Comparison of ENCODE assay signal across 8 mouse cellular contexts in genomic region chr11:76846011-76846877, GRCm38 (mm10). TPM values are rescaled to one million over a fixed set of nuclear protein-coding genes. Genes with fewer than 3 reads are reported as not detected.
DNase-seq lines count a peak whose midpoint lies in the region; ATAC-seq and TF ChIP-seq lines count a peak whose summit lies in the region.

No protein-coding gene starts in this region.

- no peak for TF ChIP-seq POLR2A in lung, adult 2 months (IDR thresholded peaks at IDR 0.05; ENCODE audit: borderline replicate concordance, extremely low read depth, low read depth, low read length)

- no peaks in the 10 kb centered on the region for H3K27me3 ChIP-seq in forebrain, embryonic 14.5 days (replicated peaks; ENCODE audit: control insufficient read depth, insufficient read depth, low read length)
- H3K27me3 ChIP-seq in intestine, postnatal 0 days (replicated peaks; ENCODE audit: control insufficient read depth, insufficient read depth, low read length), result no peaks in the 10 kb centered on the region

- H3K4me3 ChIP-seq in brown adipose tissue, adult 24 weeks (ENCODE audit: insufficient read depth, low read depth, low read length), result peak overlapping the region; percentile 94
- peak overlapping the region; percentile 94 for H3K4me3 ChIP-seq in forebrain, embryonic 14.5 days (ENCODE audit: low read depth, low read length)
- H3K4me3 ChIP-seq in intestine, postnatal 0 days (ENCODE audit: low read depth, low read length), result peak overlapping the region; percentile 76
- peak overlapping the region; percentile 85 for H3K4me3 ChIP-seq in lung, adult 2 months (replicated peaks; ENCODE audit: extremely low read depth, low read depth, low read length)

- no peak for TF ChIP-seq CTCF in intestine, postnatal 0 days (IDR thresholded peaks at IDR 0.05; ENCODE audit: low read depth)
- no peak for TF ChIP-seq CTCF in lung, adult 2 months (IDR thresholded peaks at IDR 0.05; ENCODE audit: insufficient read depth, low read length)

- ATAC-seq in forebrain, embryonic 14.5 days, result peak; percentile 79
- peak; percentile 56 for ATAC-seq in intestine, postnatal 0 days
- peak; percentile 39 for ATAC-seq in neutrophil, adult 5-6 weeks (ENCODE audit: extremely low read depth, insufficient number of reproducible peaks, low FRiP score, poor library complexity, severe bottlenecking)

- H3K4me1 ChIP-seq in brown adipose tissue, adult 24 weeks (ENCODE audit: control insufficient read depth, insufficient read depth, insufficient read length, low read length), result peaks cover 12% of the 10 kb centered on the region
- H3K4me1 ChIP-seq in forebrain, embryonic 14.5 days (ENCODE audit: control insufficient read depth, insufficient read depth, low read length), result peaks cover 25% of the 10 kb centered on the region
- 0 out of 2 replicates have a peak, but pooled peaks cover 3% of the 10 kb centered on the region for H3K4me1 ChIP-seq in intestine, postnatal 0 days (replicated peaks; ENCODE audit: control insufficient read depth, insufficient read depth, low read length)
- peaks cover 7% of the 10 kb centered on the region for H3K4me1 ChIP-seq in lung, adult 2 months (ENCODE audit: control insufficient read depth, insufficient read depth, low read length)

- under 1% methylated on average over 66 of the region's 90 CpGs for WGBS in forebrain, embryonic 14.5 days
- WGBS in intestine, postnatal 0 days, result under 1% methylated on average over 83 of the region's 90 CpGs
- WGBS in lung, adult 2 months, result under 1% methylated on average over 90 of the region's 90 CpGs

- peak overlapping the region; percentile 89 for H3K9ac ChIP-seq in forebrain, embryonic 14.5 days (ENCODE audit: low read length)
- peak overlapping the region; percentile 87 for H3K9ac ChIP-seq in intestine, postnatal 0 days (ENCODE audit: low read depth, low read length)

- peak overlapping the region; percentile 44 for H3K27ac ChIP-seq in brown adipose tissue, adult 24 weeks (replicated peaks; ENCODE audit: low read depth, low read length)
- H3K27ac ChIP-seq in forebrain, embryonic 14.5 days (ENCODE audit: low read depth, low read length), result peak overlapping the region; percentile 84
- H3K27ac ChIP-seq in intestine, postnatal 0 days (ENCODE audit: low read depth, low read length), result peak overlapping the region; percentile 81

- no peaks in the 10 kb centered on the region for H3K36me3 ChIP-seq in forebrain, embryonic 14.5 days (ENCODE audit: control insufficient read depth, insufficient read depth, low read length)
- H3K36me3 ChIP-seq in intestine, postnatal 0 days (ENCODE audit: control insufficient read depth, insufficient read depth), result no peaks in the 10 kb centered on the region

- DNase-seq in layer of hippocampus, postnatal 10 days (ENCODE audit: low spot score in 2 of 2), result peak; percentile 31 to 46
- no peak for DNase-seq in layer of hippocampus, adult 9-11 months
- DNase-seq in forebrain, embryonic 14.5 days (ENCODE audit: low spot score), result peak; percentile 19
- peak; percentile 53 for DNase-seq in lung, adult 2 months
- DNase-seq in urinary bladder, postnatal 25 days (ENCODE audit: low spot score), result peak; percentile 36

- H3K9me3 ChIP-seq in forebrain, embryonic 14.5 days (replicated peaks; ENCODE audit: control insufficient read depth, low read length), result no peaks in the 10 kb centered on the region
- no peaks in the 10 kb centered on the region for H3K9me3 ChIP-seq in intestine, postnatal 0 days (ENCODE audit: control insufficient read depth)

- peak overlapping the region; percentile 98 for H3K4me2 ChIP-seq in forebrain, embryonic 14.5 days (ENCODE audit: low read length)
- H3K4me2 ChIP-seq in intestine, postnatal 0 days (replicated peaks; ENCODE audit: low read depth), result peak overlapping the region; percentile 95

RNA-seq across cellular contexts. Expression of gene Cpd, which starts 0.6 kb away (rescaled TPM):
- total RNA-seq in layer of hippocampus, postnatal 10 days (2021), result 10 to 100 TPM; 78.0 to 78.1 TPM
- polyA plus RNA-seq in brown adipose tissue, adult 24 weeks (2012; ENCODE audit: insufficient read depth, insufficient read length, missing spikeins), result 17.4 and 18.6 TPM in 2 replicates
- polyA plus RNA-seq in forebrain, embryonic 14.5 days (2014; fragmentation: Nextera tagmentation; extraction: Ambion mirVana), result 8.0 and 9.8 TPM in 2 replicates
- 10.1 and 11.0 TPM in 2 replicates for polyA plus RNA-seq in intestine, postnatal 0 days (2015; fragmentation: Nextera tagmentation; extraction: Ambion mirVana)
- 36.9 and 49.0 TPM in 2 replicates for polyA plus RNA-seq in lung, adult 2 months (2012; rRNA removed)
- 107 and 114 TPM in 2 replicates for total RNA-seq in neutrophil, adult 5-6 weeks (2017)

RNA-seq across cellular contexts. Expression of gene Tmigd1, which starts 55.7 kb away (rescaled TPM):
- total RNA-seq in layer of hippocampus, postnatal 10 days (2021), result not detected
- polyA plus RNA-seq in brown adipose tissue, adult 24 weeks (2012; ENCODE audit: insufficient read depth, insufficient read length, missing spikeins), result 1.4 and 1.5 TPM in 2 replicates
- polyA plus RNA-seq in forebrain, embryonic 14.5 days (2014; fragmentation: Nextera tagmentation; extraction: Ambion mirVana), result not detected in 2 replicates
- 55.0 and 64.1 TPM in 2 replicates for polyA plus RNA-seq in intestine, postnatal 0 days (2015; fragmentation: Nextera tagmentation; extraction: Ambion mirVana)
- polyA plus RNA-seq in lung, adult 2 months (2012; rRNA removed), result 0.10 and 0.39 TPM in 2 replicates
- total RNA-seq in neutrophil, adult 5-6 weeks (2017), result not detected in 2 replicates

Comparison
In these comparisons a context has a peak if more than half of its experiments do, and no peak if none do; other contexts are left out.
1. RNA of gene Tmigd1, which starts 55.7 kb away (polyA plus RNA-seq): 55.0 to 64.1 TPM in intestine, postnatal 0 days; 1.4 to 1.5 TPM in brown adipose tissue, adult 24 weeks, 0.10 to 0.39 TPM in lung, adult 2 months and not detected in forebrain, embryonic 14.5 days; every median in the first group is over 10 times any median in the second.
2. Peak in every context shown above with its lines, with median percentiles within 50 percentile points of each other: H3K27ac ChIP-seq, H3K4me3 ChIP-seq and ATAC-seq.